Mouse (Mus musculus): ENCODE results near the gene Hccs. TPM values are rescaled to one million over a fixed set of nuclear protein-coding genes. Genes with fewer than 3 reads are reported as not detected.

The Hccs gene
- 92.0 TPM for polyA plus RNA-seq (2014; fragmentation: Illumina TruSeq; extraction: RNeasy Lipid Tissue Mini Kit (QIAGEN cat#74804); ENCODE audit: low read depth, low replicate concordance)

DNA sequence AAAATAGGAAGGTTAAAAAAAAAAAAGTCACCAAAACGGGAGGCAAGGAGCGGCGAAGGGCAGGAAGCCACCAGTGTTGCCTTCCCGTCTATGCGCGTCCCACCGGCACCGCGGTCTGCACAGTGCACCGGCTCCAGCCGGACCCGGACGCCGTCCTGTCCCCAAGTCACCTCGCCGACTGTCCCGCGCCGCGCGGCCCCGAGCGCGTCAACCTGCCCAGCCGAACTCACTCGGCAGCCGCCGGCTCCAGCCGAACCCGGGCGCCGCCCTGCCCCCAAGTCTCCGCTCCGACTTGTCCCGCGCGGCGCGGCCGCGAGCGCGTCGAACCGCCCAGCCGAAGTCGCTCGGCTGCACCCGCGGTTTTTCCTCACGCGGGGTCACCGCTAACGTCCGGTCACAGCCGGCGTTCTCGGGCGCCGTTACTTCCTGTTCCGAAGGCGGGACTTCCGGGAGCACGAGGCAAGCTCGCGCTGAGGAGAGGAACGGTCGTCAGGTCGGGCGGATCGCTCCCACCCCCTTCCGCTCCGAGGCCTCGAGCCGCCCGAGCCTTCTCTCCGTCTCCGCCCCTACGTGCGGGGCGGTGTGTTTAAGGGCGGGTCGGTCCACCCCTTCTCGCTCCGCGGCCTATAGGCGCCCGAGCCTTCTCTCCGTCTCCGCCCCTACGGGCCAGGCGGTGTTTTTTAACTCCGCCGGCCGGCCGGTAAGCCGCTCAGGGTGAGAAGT is at the start of gene Hccs:
Gene Hccs, minus strand, starts transcription at position 428 of the 723 bp plus-strand sequence.

Other genes with a start within 250 kb of the Hccs start
- not detected for gene Amelx, start 133.2 kb downstream of the Hccs start, polyA plus RNA-seq (2014; fragmentation: Illumina TruSeq; extraction: RNeasy Lipid Tissue Mini Kit (QIAGEN cat#74804); ENCODE audit: low read depth, low replicate concordance)